ENCODE assay signal across 8 mouse cellular contexts in genomic region chr1:167285320-167285355, GRCm38 (mm10). TPM values are rescaled to one million over a fixed set of nuclear protein-coding genes. Genes with fewer than 3 reads are reported as not detected.
DNase-seq lines count a peak whose midpoint lies in the region; ATAC-seq and TF ChIP-seq lines count a peak whose summit lies in the region.

Gene Uck2 (minus strand): TSS chr1:167285320.

- DNase-seq in cerebellum, adult 2 months: no peak
- no peak for DNase-seq in cerebellum, adult 9-11 months
- no peak for DNase-seq in forebrain, postnatal 0 days
- DNase-seq in liver, postnatal 0 days: no peak
- DNase-seq in frontal cortex, postnatal 25 days (ENCODE audit: low spot score in 2 of 2): no peak
- no peak for DNase-seq in right cerebral cortex, postnatal 4 days

- ATAC-seq in activated CD4-positive, CD25-positive, alpha-beta regulatory T cell, adult 4 months: no peak
- no peak for ATAC-seq in forebrain, postnatal 0 days
- ATAC-seq in hindbrain, embryonic 15.5 days (ENCODE audit: low FRiP score, low read depth): no peak
- no peak for ATAC-seq in liver, postnatal 0 days

- peak within 1 kb of the TSS; percentile 89 for H3K27ac ChIP-seq in cerebellum, adult 2 months (ENCODE audit: insufficient read depth, low read length)
- H3K27ac ChIP-seq in forebrain, postnatal 0 days (ENCODE audit: low read depth, low read length): peak within 1 kb of the TSS; percentile 96
- peak within 1 kb of the TSS; percentile 97 for H3K27ac ChIP-seq in hindbrain, embryonic 15.5 days (replicated peaks)
- peak within 1 kb of the TSS; percentile 77 for H3K27ac ChIP-seq in liver, postnatal 0 days (ENCODE audit: low read depth)

- 0% methylated on average over 2 of the region's 2 CpGs for WGBS in cerebellum, adult 2 months
- 0% methylated on average over 2 of the region's 2 CpGs for WGBS in forebrain, postnatal 0 days
- WGBS in hindbrain, embryonic 15.5 days: 0% methylated on average over 2 of the region's 2 CpGs
- WGBS in liver, postnatal 0 days (ENCODE audit: insufficient replicate concordance): 0% methylated on average over 2 of the region's 2 CpGs

- no peak for TF ChIP-seq EP300 in liver, postnatal 0 days (IDR thresholded peaks at IDR 0.05; ENCODE audit: low read depth)

- TF ChIP-seq CTCF in cerebellum, adult 2 months (IDR thresholded peaks at IDR 0.05; ENCODE audit: borderline replicate concordance, insufficient read depth, low read depth, low read length): no peak
- no peak for TF ChIP-seq CTCF in forebrain, postnatal 0 days (IDR thresholded peaks at IDR 0.05; ENCODE audit: low read depth)
- no peak for TF ChIP-seq CTCF in liver, postnatal 0 days (IDR thresholded peaks at IDR 0.05; ENCODE audit: low read depth)

- H3K4me2 ChIP-seq in forebrain, postnatal 0 days (ENCODE audit: low read depth): peak within 1 kb of the TSS; percentile 76
- peak within 1 kb of the TSS; percentile 86 for H3K4me2 ChIP-seq in hindbrain, embryonic 15.5 days
- peak within 1 kb of the TSS; percentile 100 for H3K4me2 ChIP-seq in liver, postnatal 0 days (ENCODE audit: low read depth, low read length)

- no peaks in the 10 kb centered on the region for H3K27me3 ChIP-seq in cerebellum, adult 2 months (ENCODE audit: control insufficient read depth, insufficient read depth, low read length)
- no peaks in the 10 kb centered on the region for H3K27me3 ChIP-seq in forebrain, postnatal 0 days (ENCODE audit: insufficient read depth, low read length)
- no peaks in the 10 kb centered on the region for H3K27me3 ChIP-seq in hindbrain, embryonic 15.5 days
- H3K27me3 ChIP-seq in liver, postnatal 0 days (ENCODE audit: insufficient read depth, low read length): 0 out of 2 replicates have a peak, but pooled peaks cover 3% of the 10 kb centered on the region

- no peaks in the 10 kb centered on the region for H3K9me3 ChIP-seq in forebrain, postnatal 0 days (ENCODE audit: low read length)
- no peaks in the 10 kb centered on the region for H3K9me3 ChIP-seq in hindbrain, embryonic 15.5 days
- no peaks in the 10 kb centered on the region for H3K9me3 ChIP-seq in liver, postnatal 0 days (ENCODE audit: low read length)

- no peak for TF ChIP-seq POLR2A in cerebellum, adult 2 months (IDR thresholded peaks at IDR 0.05; ENCODE audit: borderline replicate concordance, insufficient read depth, low read length)

- H3K9ac ChIP-seq in forebrain, postnatal 0 days: peak within 1 kb of the TSS; percentile 92
- peak within 1 kb of the TSS; percentile 88 for H3K9ac ChIP-seq in hindbrain, embryonic 15.5 days
- H3K9ac ChIP-seq in liver, postnatal 0 days (replicated peaks): peak within 1 kb of the TSS; percentile 66

- H3K4me1 ChIP-seq in cerebellum, adult 2 months (ENCODE audit: control insufficient read depth, insufficient read depth, low read length): peaks cover 5% of the 10 kb centered on the region; the same call in 1 of the 2 replicates
- peaks cover 4% of the 10 kb centered on the region; the same call in 1 of the 2 replicates for H3K4me1 ChIP-seq in forebrain, postnatal 0 days (ENCODE audit: insufficient read depth)
- H3K4me1 ChIP-seq in hindbrain, embryonic 15.5 days (replicated peaks): peaks cover 31% of the 10 kb centered on the region
- peaks cover 48% of the 10 kb centered on the region for H3K4me1 ChIP-seq in liver, postnatal 0 days (ENCODE audit: insufficient read depth)

- H3K4me3 ChIP-seq in cerebellum, adult 2 months (replicated peaks; ENCODE audit: insufficient read depth, low read depth, low read length): peak within 1 kb of the TSS; percentile 82
- peak within 1 kb of the TSS; percentile 85 for H3K4me3 ChIP-seq in forebrain, postnatal 0 days (ENCODE audit: low read depth, low read length)
- H3K4me3 ChIP-seq in hindbrain, embryonic 15.5 days: peak within 1 kb of the TSS; percentile 90
- H3K4me3 ChIP-seq in liver, postnatal 0 days (ENCODE audit: low read depth, low read length): peak within 1 kb of the TSS; percentile 88

- no peaks in the 10 kb centered on the region for H3K36me3 ChIP-seq in forebrain, postnatal 0 days (ENCODE audit: insufficient read depth)
- H3K36me3 ChIP-seq in hindbrain, embryonic 15.5 days: no peaks in the 10 kb centered on the region
- no peaks in the 10 kb centered on the region for H3K36me3 ChIP-seq in liver, postnatal 0 days (replicated peaks; ENCODE audit: insufficient read depth, low read length)

RNA-seq across cellular contexts. Expression of gene Uck2, which starts in this region (rescaled TPM):
- 20.7 and 24.3 TPM in 2 replicates for polyA plus RNA-seq in cerebellum, adult 2 months (2012; rRNA removed)
- polyA plus RNA-seq in activated CD4-positive, CD25-positive, alpha-beta regulatory T cell, adult 4 months (2017; shearing (Covaris generic)): 10 to 100 TPM; 18.6 to 31.8 TPM
- total RNA-seq in forebrain, postnatal 0 days (2014; rRNA removed): 80.7 and 82.2 TPM in 2 replicates
- 48.2 and 59.3 TPM in 2 replicates for polyA plus RNA-seq in forebrain, postnatal 0 days (2015; fragmentation: Nextera tagmentation; extraction: Ambion mirVana)
- polyA plus RNA-seq in hindbrain, embryonic 15.5 days (2015; fragmentation: Nextera tagmentation; extraction: Ambion mirVana): 52.5 and 53.2 TPM in 2 replicates
- polyA plus RNA-seq in liver, postnatal 0 days (2015; fragmentation: Nextera tagmentation; extraction: Ambion mirVana): 18.6 and 20.9 TPM in 2 replicates
